Mouse (Mus musculus) heart, embryonic 14.5 days (tissue): Measurements from ENCODE around the gene Plac8. TPM values are rescaled to one million over a fixed set of nuclear protein-coding genes. Genes with fewer than 3 reads are reported as not detected.

ENCODE experiments used
- ATAC-seq: fragments of 200-750 bp; cut with Nextera tagmentation; 2 replicates; pipeline ENCODE4 v1.8.0; 2017; ENCODE audit warnings: low read depth, moderate TSS enrichment; ENCODE audit not compliant: insufficient number of reproducible peaks, insufficient read depth, low FRiP score
- H3K27ac ChIP-seq, 2 experiments: fragments of 200-500 bp in 1 of 2; fragments of 300-500 bp in 1 of 2; sonication (generic) in 1 of 2; replicated peaks in 1 of 2; 2 replicates each; pipeline ENCODE4 v1.5.1; 2012 to 2014; ENCODE audit warnings: low read depth in 2 of 2, low read length in 2 of 2, control low read depth in 1 of 2, mild to moderate bottlenecking in 1 of 2, mixed read lengths in 1 of 2; ENCODE audit not compliant: control insufficient read depth in 1 of 2, insufficient read depth in 1 of 2
- H3K27me3 ChIP-seq: fragments of 300-500 bp; sonication (generic); 2 replicates; pipeline ENCODE4 v1.6.1; 2014; ENCODE audit warnings: mild to moderate bottlenecking, low read length, control low read depth; ENCODE audit not compliant: control insufficient read depth, insufficient read depth
- H3K36me3 ChIP-seq: fragments of 300-500 bp; sonication (generic); 2 replicates; pipeline ENCODE4 v1.6.1; 2014; ENCODE audit warnings: mild to moderate bottlenecking, control low read depth, low read length, mixed read lengths; ENCODE audit not compliant: control insufficient read depth, insufficient read depth
- H3K4me1 ChIP-seq, 2 experiments: fragments of 200-500 bp in 1 of 2; fragments of 300-500 bp in 1 of 2; sonication (generic) in 1 of 2; 2 replicates each; pipeline ENCODE4 v1.6.1; 2012 to 2014; ENCODE audit warnings: low read length in 2 of 2, control low read depth in 1 of 2, mixed read lengths in 1 of 2; ENCODE audit not compliant: control insufficient read depth in 2 of 2, insufficient read depth in 2 of 2
- H3K4me2 ChIP-seq: fragments of 300-500 bp; sonication (generic); 2 replicates; pipeline ENCODE4 v1.6.1; 2014; ENCODE audit warnings: mild to moderate bottlenecking, low read length
- H3K4me3 ChIP-seq, 2 experiments: fragments of 200-500 bp in 1 of 2; fragments of 300-500 bp in 1 of 2; sonication (generic) in 1 of 2; 2 replicates each; pipeline ENCODE4 v1.5.1; 2012 to 2014; ENCODE audit warnings: low read length in 2 of 2, mild to moderate bottlenecking in 2 of 2, control low read depth in 1 of 2, low read depth in 1 of 2, moderate library complexity in 1 of 2; ENCODE audit not compliant: control insufficient read depth in 1 of 2, insufficient read depth in 1 of 2
- H3K9ac ChIP-seq: fragments of 300-500 bp; sonication (generic); 2 replicates; pipeline ENCODE4 v1.6.1; 2014; ENCODE audit warnings: mild to moderate bottlenecking, low read length
- H3K9me3 ChIP-seq: fragments of 300-500 bp; sonication (generic); 2 replicates; pipeline ENCODE4 v1.6.1; 2016; ENCODE audit warnings: low read length, control low read depth; ENCODE audit not compliant: control insufficient read depth
- WGBS: fragments of 180-500 bp; shearing (Covaris S2); extraction: QIAGEN DNeasy Blood & Tissue Kit; methylation state at CpG from one replicate; pipeline ENCODE4 v1.1.7; 2014; 5-methylcytosine and 5-hydroxymethylcytosine counted together
- polyA plus RNA-seq: library from polyadenylated mRNA; unstranded; fragments of >200 nt; fragmentation: Nextera tagmentation; extraction: Ambion mirVana; gene quantifications from 2 replicates; pipeline ENCODE4 v1.2.1, GENCODE M21; 2014

Plac8 gene
- polyA plus RNA-seq: 2.6 and 4.1 TPM in 2 replicates

- no peaks in the 10 kb centered on the region for H3K27me3 ChIP-seq
- ATAC-seq: no peak
- H3K27ac ChIP-seq: no peak within 1 kb of the TSS
- H3K4me2 ChIP-seq: peak within 1 kb of the TSS; percentile 35; the same call in 1 of the 2 replicates
- no peak within 1 kb of the TSS for H3K4me3 ChIP-seq
- H3K9ac ChIP-seq: no peak within 1 kb of the TSS
- H3K36me3 ChIP-seq: no peaks in the 10 kb centered on the region
- 24% methylated on average over 7 of the region's 7 CpGs for WGBS
- H3K9me3 ChIP-seq: no peaks in the 10 kb centered on the region
- H3K4me1 ChIP-seq: peaks cover 5 to 8% of the 10 kb centered on the region in 2 experiments; a peak in 2 of 4 replicates
Observed at GRCm38 (mm10) chr5:100572069-100572468, at the start of gene Plac8. Plac8 (minus strand) TSS chr5:100572245.

DNA sequence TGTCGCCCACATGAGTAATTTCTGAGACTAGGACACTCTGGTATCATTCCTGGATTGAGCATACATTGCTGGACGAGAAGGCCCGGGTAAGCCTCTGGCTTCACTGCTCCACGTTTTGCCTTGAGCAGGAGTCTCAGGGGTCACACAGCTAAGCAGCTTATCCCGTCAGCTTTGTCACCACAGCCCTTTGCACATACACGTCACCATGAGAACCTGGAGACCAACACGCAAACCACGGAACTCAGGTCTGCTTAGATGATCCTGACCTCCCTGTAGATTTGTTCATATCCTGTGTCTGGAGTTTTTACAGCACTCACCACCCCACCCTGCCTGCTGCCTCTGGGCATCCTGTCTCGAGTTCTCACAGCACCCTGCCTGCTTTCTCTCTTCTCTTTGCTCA is 48.9 kb upstream of the Plac8 start:
- Histone ChIP-seq H3K4me2 (no peak overlapping the region), H3K27ac (no peak overlapping the region), H3K9me3 (no peaks in the 10 kb centered on the region), H3K4me1 (no peaks in the 10 kb centered on the region), H3K4me3 (no peak overlapping the region), H3K36me3 (no peaks in the 10 kb centered on the region), H3K9ac (no peak overlapping the region), H3K27me3 (no peaks in the 10 kb centered on the region)
- ATAC-seq: no peak
- 63% methylated on average over 9 of the region's 9 CpGs for WGBS

DNA sequence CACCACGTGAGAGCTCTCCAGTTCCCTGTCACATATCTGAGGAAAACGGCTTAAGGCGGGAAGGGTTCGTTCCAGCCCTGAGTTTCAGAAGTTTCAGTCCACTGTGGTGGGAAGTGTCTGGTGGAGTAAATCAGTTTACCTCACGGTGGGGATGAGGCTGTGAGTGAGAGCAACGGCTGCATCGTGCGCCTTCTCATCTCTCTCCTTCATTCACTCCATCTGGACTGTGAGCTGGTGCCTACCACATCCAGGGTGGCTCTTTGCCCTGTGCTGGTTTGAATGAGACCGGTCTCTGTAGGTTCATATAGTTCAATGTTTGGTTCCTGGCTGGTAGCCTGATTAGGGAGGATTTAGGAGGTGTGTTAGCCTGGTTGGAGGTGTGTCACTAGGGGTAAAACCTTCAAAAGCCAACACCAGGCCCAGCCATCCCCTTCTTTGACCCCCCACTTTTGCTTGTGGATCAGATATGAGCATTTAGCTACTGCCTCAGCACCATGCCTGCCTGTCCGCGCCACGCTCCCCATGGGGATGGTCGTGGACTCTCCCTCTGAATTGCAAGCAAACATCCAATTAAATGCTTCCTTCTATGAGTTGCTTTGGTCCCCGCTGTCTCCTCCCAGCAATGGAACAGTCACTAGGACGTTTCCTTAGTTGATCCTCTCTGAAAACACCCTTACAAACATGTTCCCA is 47.7 kb upstream of the Plac8 start:
- 87% methylated on average over 15 of the region's 15 CpGs for WGBS
- H3K4me2 ChIP-seq: no peak overlapping the region
- no peak overlapping the region for H3K4me3 ChIP-seq
- no peak overlapping the region for H3K27ac ChIP-seq
- no peak for ATAC-seq
- no peaks in the 10 kb centered on the region for H3K27me3 ChIP-seq
- H3K9me3 ChIP-seq: no peaks in the 10 kb centered on the region
- no peaks in the 10 kb centered on the region for H3K4me1 ChIP-seq
- no peak overlapping the region for H3K9ac ChIP-seq
- H3K36me3 ChIP-seq: no peaks in the 10 kb centered on the region

GRCm38 (mm10) chr5:100613896-100614768 is 42.1 kb upstream of the Plac8 start:
- ATAC-seq: no peak
- WGBS: 79% methylated on average over 17 of the region's 17 CpGs
- no peak overlapping the region for H3K27ac ChIP-seq
- no peak overlapping the region for H3K4me2 ChIP-seq
- H3K9me3 ChIP-seq: no peaks in the 10 kb centered on the region
- no peaks in the 10 kb centered on the region for H3K36me3 ChIP-seq
- no peaks in the 10 kb centered on the region for H3K27me3 ChIP-seq
- H3K4me3 ChIP-seq: no peak overlapping the region
- no peaks in the 10 kb centered on the region for H3K4me1 ChIP-seq
- H3K9ac ChIP-seq: no peak overlapping the region

DNA sequence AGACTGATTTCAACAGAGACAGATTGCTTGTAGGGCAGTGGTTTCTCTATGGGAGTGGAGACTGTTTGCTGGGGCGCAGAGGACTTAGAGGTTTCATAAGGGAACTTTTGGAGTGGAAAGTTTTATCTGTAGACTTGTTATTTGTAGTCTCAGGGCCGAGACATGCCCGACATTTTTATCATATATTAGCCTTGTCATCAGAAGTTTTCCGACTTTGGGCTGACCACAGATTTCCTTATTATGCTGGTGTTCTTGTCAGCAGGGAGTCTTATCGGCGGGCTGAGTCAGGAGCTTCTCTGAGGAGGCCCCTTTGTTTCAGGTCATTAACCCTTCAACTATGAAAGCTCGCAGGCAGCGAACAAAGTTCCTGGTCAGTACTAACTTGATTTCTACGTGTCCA is 35.8 kb upstream of the Plac8 start:
- no peak overlapping the region for H3K4me3 ChIP-seq
- no peak for ATAC-seq
- WGBS: 60% methylated on average over 9 of the region's 9 CpGs
- H3K9me3 ChIP-seq: no peaks in the 10 kb centered on the region
- H3K36me3 ChIP-seq: no peaks in the 10 kb centered on the region
- H3K4me1 ChIP-seq: peaks cover 0 to 2% of the 10 kb centered on the region in 2 experiments; a peak in 1 of 4 replicates
- no peaks in the 10 kb centered on the region for H3K27me3 ChIP-seq
- no peak overlapping the region for H3K4me2 ChIP-seq
- no peak overlapping the region for H3K9ac ChIP-seq
- H3K27ac ChIP-seq: no peak overlapping the region

DNA sequence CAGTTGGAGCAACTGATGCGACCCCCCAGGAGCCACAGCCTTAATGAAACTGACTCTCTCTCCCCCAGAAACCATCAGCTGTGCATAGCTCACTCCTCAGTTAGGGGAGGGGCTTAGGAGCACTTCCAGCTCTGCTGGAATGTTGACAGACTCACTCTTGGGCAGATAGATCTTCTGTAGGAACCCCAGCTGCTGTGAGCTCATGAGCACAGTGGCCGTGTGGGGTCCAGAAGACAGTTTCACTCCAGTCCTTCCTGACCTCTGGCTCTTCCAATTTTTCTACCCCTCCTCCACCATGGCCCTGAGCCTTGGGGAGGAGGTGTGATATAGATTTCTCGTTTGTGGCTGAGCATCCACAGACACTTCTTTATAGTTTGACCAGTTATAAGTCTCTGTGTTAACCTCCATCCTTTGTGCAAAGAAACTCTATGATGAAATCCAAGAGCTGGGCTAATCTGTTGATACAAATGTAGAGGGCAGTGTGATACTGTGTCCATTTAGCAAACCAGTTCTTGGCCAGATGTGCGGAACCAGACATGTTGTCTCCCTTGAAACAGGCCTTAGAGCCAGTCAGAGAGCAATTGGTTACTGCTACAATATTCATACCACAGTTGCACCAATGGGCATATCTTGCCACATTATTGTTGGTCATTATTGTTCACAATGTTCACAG is 35.2 kb upstream of the Plac8 start:
- H3K27ac ChIP-seq: no peak overlapping the region
- no peak overlapping the region for H3K4me2 ChIP-seq
- ATAC-seq: no peak
- 50% methylated on average over 4 of the region's 4 CpGs for WGBS
- H3K9ac ChIP-seq: no peak overlapping the region
- H3K9me3 ChIP-seq: no peaks in the 10 kb centered on the region
- H3K4me3 ChIP-seq: no peak overlapping the region
- no peaks in the 10 kb centered on the region for H3K36me3 ChIP-seq
- H3K27me3 ChIP-seq: no peaks in the 10 kb centered on the region
- peaks cover 0 to 2% of the 10 kb centered on the region in 2 experiments; a peak in 1 of 4 replicates for H3K4me1 ChIP-seq

DNA sequence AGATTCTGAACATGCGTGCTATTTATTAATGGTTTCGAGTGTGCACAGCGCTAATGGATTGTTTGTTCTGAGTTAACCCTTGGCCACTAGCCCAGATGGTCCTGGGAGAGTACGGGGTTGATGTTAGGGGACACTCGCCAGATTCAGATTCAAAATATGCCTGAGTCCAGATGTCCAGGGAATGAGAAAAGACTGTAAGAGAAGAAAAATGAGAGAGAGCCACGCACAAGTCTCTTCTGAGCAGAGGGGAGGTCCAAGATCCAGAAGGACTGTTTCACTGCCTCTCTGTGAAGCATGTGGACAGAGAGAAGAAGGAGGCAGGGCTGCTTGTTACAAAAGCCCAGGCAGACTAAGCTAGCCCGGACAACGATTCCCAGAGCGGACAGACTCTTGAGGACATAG is 33.8 kb upstream of the Plac8 start:
- no peak overlapping the region for H3K9ac ChIP-seq
- no peaks in the 10 kb centered on the region for H3K27me3 ChIP-seq
- 52% methylated on average over 9 of the region's 9 CpGs for WGBS
- no peaks in the 10 kb centered on the region for H3K9me3 ChIP-seq
- H3K36me3 ChIP-seq: no peaks in the 10 kb centered on the region
- 0 out of 4 replicates have a peak overlapping the region, but pooled peaks have one; percentile 22 to 31 for H3K27ac ChIP-seq
- ATAC-seq: no peak
- H3K4me2 ChIP-seq: no peak overlapping the region; the same call in 1 of the 2 replicates
- no peak overlapping the region for H3K4me3 ChIP-seq
- peaks cover 0 to 2% of the 10 kb centered on the region in 2 experiments; a peak in 1 of 4 replicates for H3K4me1 ChIP-seq
